Mouse (Mus musculus): ENCODE results near the gene Plch2. TPM values are rescaled to one million over a fixed set of nuclear protein-coding genes. Genes with fewer than 3 reads are reported as not detected.

The Plch2 gene
- total RNA-seq, 2 experiments from 2014 or later: 0.38 TPM; not detected in 1

GRCm38 (mm10) chr4:154964581-154965235 lies 91.9 kb downstream of the Plch2 start:
- DNase-seq: peak; percentile 39
- intact Hi-C loops (cut with DNase I): loop anchor here (5.0 kb wide), 2 partner anchors 87 to 103 kb away; partner anchors contain the start of gene Pex10
- no peak for TF ChIP-seq CTCF (IDR thresholded peaks at IDR 0.05)
- peak overlapping the region; percentile 97 for H3K4me3 ChIP-seq
- peak overlapping the region; percentile 98 for H3K27ac ChIP-seq

- TF ChIP-seq CTCF (IDR thresholded peaks at IDR 0.05): no peak
- intact Hi-C loops (cut with DNase I): loop anchor here (5.0 kb wide), 2 partner anchors 87 to 103 kb away; partner anchors contain the start of gene Pex10
- Histone ChIP-seq H3K27ac (peak within 1 kb of the TSS; percentile 98), H3K4me3 (peak within 1 kb of the TSS; percentile 97)
- DNase-seq: peak; percentile 95
Measured at GRCm38 (mm10) chr4:154963901-154964580, 92.5 kb downstream of the Plch2 start, which contains the start of gene Pank4. Gene Pank4, plus strand, starts transcription at chr4:154964123.

- peak; percentile 61 for DNase-seq
- H3K27ac ChIP-seq: peak overlapping the region; percentile 98
- H3K4me3 ChIP-seq: peak overlapping the region; percentile 97
- intact Hi-C loops (cut with DNase I): loop anchor here (5.0 kb wide), 2 partner anchors 86 to 104 kb away; partner anchors contain the start of gene Pex10
- no peak for TF ChIP-seq CTCF (IDR thresholded peaks at IDR 0.05)
Measured at GRCm38 (mm10) chr4:154963190-154963836, 93.3 kb downstream of the Plch2 start.

DNA sequence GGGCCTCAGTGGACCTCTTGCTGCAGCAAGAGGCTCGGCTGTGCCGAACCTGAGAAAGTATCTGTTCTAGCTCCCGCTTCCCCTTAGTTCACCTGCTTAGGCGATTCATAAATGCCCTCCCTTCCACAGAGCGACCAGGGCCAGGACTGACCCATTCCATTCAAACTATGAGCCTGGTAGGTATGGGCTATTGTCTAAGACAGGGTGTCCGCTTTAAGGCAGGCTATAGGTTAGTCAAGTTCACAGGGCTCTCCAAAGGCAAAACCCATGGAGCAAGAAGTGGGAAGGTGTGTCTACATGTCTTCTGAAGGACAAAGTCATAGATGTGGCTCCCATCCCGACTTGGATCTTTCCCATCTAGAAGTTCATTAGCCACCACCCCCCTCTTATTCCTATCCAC lies 93.9 kb downstream of the Plch2 start:
- intact Hi-C loops (cut with DNase I): loop anchor here (5.0 kb wide), 2 partner anchors 85 to 105 kb away; partner anchors contain the start of gene Pex10
- no peak for TF ChIP-seq CTCF (IDR thresholded peaks at IDR 0.05)
- peak overlapping the region; percentile 97 for H3K4me3 ChIP-seq
- DNase-seq: no peak
- peak overlapping the region; percentile 98 for H3K27ac ChIP-seq

DNA sequence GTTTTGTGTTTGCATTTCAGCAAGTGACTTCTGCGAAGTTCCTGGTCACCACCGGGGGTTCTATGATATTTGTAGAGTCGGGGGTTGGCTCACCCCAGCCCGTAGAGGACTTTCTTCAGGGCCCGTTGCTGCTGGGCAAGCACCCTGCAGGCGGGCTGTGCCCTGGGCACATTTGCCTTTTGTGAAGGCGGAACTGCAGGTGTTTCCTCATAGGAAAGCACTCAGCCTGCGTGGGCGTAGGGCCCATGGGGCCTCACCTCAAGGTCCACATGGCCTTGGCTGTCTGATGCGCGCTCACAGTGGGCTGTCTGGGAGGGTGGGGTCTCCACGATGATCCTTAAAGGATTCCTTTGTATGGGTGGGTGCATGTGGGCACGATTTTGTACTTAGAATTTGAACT lies 94.7 kb downstream of the Plch2 start:
- DNase-seq: peak; percentile 33
- intact Hi-C loops (cut with DNase I): loop anchor here (5.0 kb wide), 2 partner anchors 85 to 105 kb away; partner anchors contain the start of gene Pex10
- Histone ChIP-seq H3K27ac (no peak overlapping the region), H3K4me3 (peak overlapping the region; percentile 82)
- no peak for TF ChIP-seq CTCF (IDR thresholded peaks at IDR 0.05)

DNA sequence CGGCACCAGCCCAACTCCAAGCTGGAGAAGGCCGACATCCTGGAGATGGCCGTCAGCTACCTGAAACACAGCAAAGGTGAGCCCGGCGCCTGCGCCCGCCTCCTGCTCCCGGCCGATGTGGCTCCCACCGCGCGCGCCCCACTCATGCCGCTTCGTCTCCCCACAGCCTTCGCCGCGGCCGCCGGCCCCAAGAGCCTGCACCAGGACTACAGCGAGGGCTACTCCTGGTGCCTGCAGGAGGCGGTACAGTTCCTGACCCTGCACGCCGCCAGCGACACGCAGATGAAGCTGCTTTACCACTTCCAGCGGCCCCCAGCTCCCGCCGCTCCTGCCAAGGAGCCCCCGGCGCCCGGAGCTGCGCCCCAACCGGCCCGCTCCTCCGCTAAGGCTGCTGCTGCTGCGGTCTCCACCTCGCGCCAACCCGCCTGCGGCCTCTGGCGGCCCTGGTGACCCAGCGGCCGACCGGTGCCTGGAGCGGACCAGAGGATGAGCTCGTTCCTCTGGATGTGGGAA lies 95.3 kb downstream of the Plch2 start:
- H3K27ac ChIP-seq: peak overlapping the region; percentile 40
- TF ChIP-seq CTCF (IDR thresholded peaks at IDR 0.05): peak; percentile 44
- intact Hi-C loops (cut with DNase I): loop anchor here (5.0 kb wide), 2 partner anchors 84 to 106 kb away; partner anchors contain the start of gene Pex10
- H3K4me3 ChIP-seq: peak overlapping the region; percentile 82
- peak; percentile 71 for DNase-seq

DNA sequence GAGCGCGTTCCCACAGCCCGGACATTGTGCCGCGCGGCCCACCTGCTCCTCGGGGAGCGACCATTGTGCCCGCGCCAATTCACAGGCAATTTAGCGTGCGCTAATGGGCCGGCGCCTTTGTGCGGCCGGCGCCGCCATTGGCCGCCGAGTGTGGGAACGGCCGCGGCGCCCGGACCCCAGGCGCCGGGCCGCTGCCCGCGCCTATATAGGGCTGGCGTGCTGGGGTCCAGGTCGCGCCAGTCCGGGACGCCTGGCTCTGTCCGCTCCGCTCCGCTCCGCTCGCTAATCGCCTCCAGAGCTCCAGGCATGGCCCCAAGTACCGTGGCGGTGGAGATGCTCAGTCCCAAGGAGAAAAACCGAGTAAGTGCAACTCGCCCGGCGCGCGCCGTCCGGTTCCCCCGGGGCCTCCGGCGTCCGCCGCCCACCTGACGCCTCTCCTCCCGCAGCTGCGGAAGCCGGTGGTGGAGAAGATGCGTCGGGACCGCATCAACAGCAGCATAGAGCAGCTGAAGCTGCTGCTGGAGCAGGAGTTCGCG lies 95.8 kb downstream of the Plch2 start, which contains the start of gene Hes5:
Hes5 (plus strand) TSS at position 234 of the 536 bp plus-strand sequence.
- Histone ChIP-seq H3K27ac (peak within 1 kb of the TSS; percentile 40), H3K4me3 (peak within 1 kb of the TSS; percentile 82)
- TF ChIP-seq CTCF (IDR thresholded peaks at IDR 0.05): no peak
- DNase-seq: peak; percentile 41
- intact Hi-C loops (cut with DNase I): loop anchor here (5.0 kb wide), 2 partner anchors 83 to 107 kb away; partner anchors contain the start of gene Pex10

DNA sequence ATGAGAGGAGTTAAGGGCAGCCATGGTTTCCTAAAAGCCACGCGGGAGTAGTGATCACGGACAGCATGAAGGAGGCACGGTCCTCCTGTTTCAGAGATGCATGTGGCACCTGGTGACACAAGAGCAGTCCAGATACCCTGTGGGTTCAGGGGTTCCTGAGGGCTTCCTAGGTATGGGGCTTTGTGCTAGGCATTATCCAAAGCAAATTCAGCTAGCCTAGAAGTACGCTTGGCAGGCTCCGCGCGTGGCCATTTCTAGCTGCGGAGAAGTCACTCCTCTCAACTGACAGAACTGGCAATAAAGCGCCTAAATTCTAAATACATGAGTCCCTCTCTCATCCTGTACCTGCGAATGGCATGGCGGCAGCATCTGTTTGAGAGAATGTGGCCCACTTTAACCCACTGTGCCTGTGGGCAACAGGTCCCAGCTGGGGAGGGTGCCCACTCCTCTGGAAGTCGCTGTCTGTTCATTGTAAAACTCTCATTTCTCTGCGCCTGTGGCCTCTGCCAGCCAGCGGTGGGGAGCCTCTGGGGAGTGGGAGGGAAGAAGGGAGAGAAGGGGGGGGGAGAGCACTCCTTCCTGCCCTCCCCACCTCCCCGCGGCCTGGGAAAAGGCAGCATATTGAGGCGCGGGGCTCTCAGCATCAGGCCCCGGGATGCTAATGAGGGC lies 96.4 kb downstream of the Plch2 start:
- intact Hi-C loops (cut with DNase I): loop anchor here (5.0 kb wide), 2 partner anchors 83 to 107 kb away; partner anchors contain the start of gene Pex10
- TF ChIP-seq CTCF (IDR thresholded peaks at IDR 0.05): no peak
- peak; percentile 13 for DNase-seq
- Histone ChIP-seq H3K27ac (no peak overlapping the region), H3K4me3 (peak overlapping the region; percentile 82)

- intact Hi-C loops (cut with DNase I): no loop called here
- TF ChIP-seq CTCF (IDR thresholded peaks at IDR 0.05): no peak
- Histone ChIP-seq H3K4me3 (no peak overlapping the region), H3K27ac (no peak overlapping the region)
- DNase-seq: peak; percentile 10
Measured at GRCm38 (mm10) chr4:154958621-154959020, 98.0 kb downstream of the Plch2 start.

GRCm38 (mm10) chr4:154958171-154958570 lies 98.4 kb downstream of the Plch2 start:
- Histone ChIP-seq H3K27ac (no peak overlapping the region), H3K4me3 (no peak overlapping the region)
- no peak for TF ChIP-seq CTCF (IDR thresholded peaks at IDR 0.05)
- intact Hi-C loops (cut with DNase I): no loop called here
- peak; percentile 49 for DNase-seq

- DNase-seq: no peak
- TF ChIP-seq CTCF (IDR thresholded peaks at IDR 0.05): no peak
- Histone ChIP-seq H3K27ac (no peak overlapping the region), H3K4me3 (no peak overlapping the region)
- intact Hi-C loops (cut with DNase I): no loop called here
Measured at GRCm38 (mm10) chr4:154957289-154957993, 99.1 kb downstream of the Plch2 start.
